Mouse (Mus musculus) ES-Bruce4 (cell line): Measurements from ENCODE around the gene Ggct. TPM values are rescaled to one million over a fixed set of nuclear protein-coding genes. Genes with fewer than 3 reads are reported as not detected.

Experiments used
- H3K27ac ChIP-seq: 2 replicates; pipeline ENCODE4 v1.5.1; 2012; ENCODE audit warnings: low read length, inconsistent platforms; ENCODE audit not compliant: insufficient read depth
- H3K27me3 ChIP-seq: 2 replicates; pipeline ENCODE4 v1.6.1; 2012; ENCODE audit warnings: mild to moderate bottlenecking, low read length, inconsistent platforms; ENCODE audit not compliant: control insufficient read depth, poor library complexity, insufficient read depth, severe bottlenecking
- H3K36me3 ChIP-seq: 2 replicates; pipeline ENCODE4 v1.6.1; 2012; ENCODE audit warnings: inconsistent platforms, mild to moderate bottlenecking, low read length, moderate library complexity; ENCODE audit not compliant: control insufficient read depth, poor library complexity, insufficient read depth, severe bottlenecking
- H3K4me1 ChIP-seq: one replicate; pipeline ENCODE4 v1.8.1; 2011; ENCODE audit warnings: low read length; ENCODE audit not compliant: control insufficient read depth, insufficient read depth
- H3K4me3 ChIP-seq: 2 replicates; pipeline ENCODE4 v1.5.1; 2011; ENCODE audit warnings: low read depth, mild to moderate bottlenecking, low read length
- H3K9ac ChIP-seq: 2 replicates; pipeline ENCODE4 v1.6.1; 2012; ENCODE audit warnings: low read depth, mild to moderate bottlenecking, inconsistent platforms; ENCODE audit not compliant: poor library complexity, severe bottlenecking
- H3K9me3 ChIP-seq: replicated peaks from 2 replicates; pipeline ENCODE4 v1.6.1; 2012; ENCODE audit warnings: mild to moderate bottlenecking, low read length, inconsistent platforms; ENCODE audit not compliant: control insufficient read depth, poor library complexity, insufficient read depth, severe bottlenecking
- CTCF ChIP-seq: IDR thresholded peaks from one replicate; pipeline ENCODE4 v1.8.1; 2011; ENCODE audit warnings: low read depth, low read length
- EP300 ChIP-seq: IDR thresholded peaks from 2 replicates; pipeline ENCODE4 v1.6.1; 2011; ENCODE audit warnings: low read depth, low read length; ENCODE audit not compliant: insufficient read depth
- POLR2A ChIP-seq: IDR thresholded peaks from one replicate; pipeline ENCODE4 v1.8.1; 2011; ENCODE audit warnings: low read length; ENCODE audit not compliant: insufficient read depth
- polyA plus RNA-seq: library from polyadenylated mRNA; stranded (reverse); fragments of >200 nt; gene quantifications from 2 replicates; pipeline ENCODE4 v1.2.4, GENCODE M21; 2011; ENCODE audit warnings: low read depth; ENCODE audit not compliant: missing spikeins, insufficient read depth, insufficient read length

The Ggct gene
- polyA plus RNA-seq, 1 experiment, result 44.7 TPM

DNA sequence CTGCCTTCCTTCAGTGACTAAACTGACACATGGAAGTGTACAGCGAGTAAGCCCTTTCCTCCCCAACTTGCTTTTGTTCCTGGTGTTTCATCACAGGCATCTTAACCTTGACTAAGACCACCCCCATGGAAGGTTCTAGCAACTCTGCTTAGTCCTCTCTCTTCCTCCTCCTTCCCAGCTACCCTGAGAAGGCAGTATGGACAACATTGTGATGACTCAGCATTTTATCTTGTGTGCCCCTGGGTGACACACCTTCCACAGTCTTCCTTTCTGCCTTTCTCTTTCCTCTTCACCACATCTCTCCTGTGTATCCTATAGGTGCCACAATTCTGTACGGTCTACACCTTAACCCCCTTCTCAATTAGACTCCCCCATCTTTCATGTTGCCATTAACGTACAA, 21.4 kb upstream of the Ggct start:
- TF ChIP-seq CTCF, result no peak
- no peak for TF ChIP-seq POLR2A
- TF ChIP-seq EP300, result no peak
- no peak overlapping the region for H3K27ac ChIP-seq
- H3K9ac ChIP-seq, result no peak overlapping the region
- H3K36me3 ChIP-seq, result no peaks in the 10 kb centered on the region
- no peak overlapping the region for H3K4me3 ChIP-seq
- peaks cover 2% of the 10 kb centered on the region for H3K4me1 ChIP-seq
- H3K27me3 ChIP-seq, result no peaks in the 10 kb centered on the region
- H3K9me3 ChIP-seq, result no peaks in the 10 kb centered on the region

- no peaks in the 10 kb centered on the region for H3K36me3 ChIP-seq
- TF ChIP-seq POLR2A, result no peak
- TF ChIP-seq CTCF, result no peak
- no peak for TF ChIP-seq EP300
- H3K4me3 ChIP-seq, result no peak overlapping the region
- no peaks in the 10 kb centered on the region for H3K27me3 ChIP-seq
- no peak overlapping the region for H3K9ac ChIP-seq
- no peaks in the 10 kb centered on the region for H3K9me3 ChIP-seq
- H3K4me1 ChIP-seq, result no peaks in the 10 kb centered on the region
- H3K27ac ChIP-seq, result no peak overlapping the region
These were observed 19.8 kb upstream of the Ggct start for GRCm38 (mm10) chr6:55012516-55012915.

GRCm38 (mm10) chr6:55010330-55011091, 17.8 kb upstream of the Ggct start:
- Histone ChIP-seq H3K36me3 (no peaks in the 10 kb centered on the region), H3K27me3 (no peaks in the 10 kb centered on the region), H3K9ac (no peak overlapping the region), H3K27ac (no peak overlapping the region), H3K9me3 (no peaks in the 10 kb centered on the region), H3K4me1 (no peaks in the 10 kb centered on the region), H3K4me3 (no peak overlapping the region)
- no peak for TF ChIP-seq CTCF
- TF ChIP-seq EP300, result no peak
- no peak for TF ChIP-seq POLR2A

DNA sequence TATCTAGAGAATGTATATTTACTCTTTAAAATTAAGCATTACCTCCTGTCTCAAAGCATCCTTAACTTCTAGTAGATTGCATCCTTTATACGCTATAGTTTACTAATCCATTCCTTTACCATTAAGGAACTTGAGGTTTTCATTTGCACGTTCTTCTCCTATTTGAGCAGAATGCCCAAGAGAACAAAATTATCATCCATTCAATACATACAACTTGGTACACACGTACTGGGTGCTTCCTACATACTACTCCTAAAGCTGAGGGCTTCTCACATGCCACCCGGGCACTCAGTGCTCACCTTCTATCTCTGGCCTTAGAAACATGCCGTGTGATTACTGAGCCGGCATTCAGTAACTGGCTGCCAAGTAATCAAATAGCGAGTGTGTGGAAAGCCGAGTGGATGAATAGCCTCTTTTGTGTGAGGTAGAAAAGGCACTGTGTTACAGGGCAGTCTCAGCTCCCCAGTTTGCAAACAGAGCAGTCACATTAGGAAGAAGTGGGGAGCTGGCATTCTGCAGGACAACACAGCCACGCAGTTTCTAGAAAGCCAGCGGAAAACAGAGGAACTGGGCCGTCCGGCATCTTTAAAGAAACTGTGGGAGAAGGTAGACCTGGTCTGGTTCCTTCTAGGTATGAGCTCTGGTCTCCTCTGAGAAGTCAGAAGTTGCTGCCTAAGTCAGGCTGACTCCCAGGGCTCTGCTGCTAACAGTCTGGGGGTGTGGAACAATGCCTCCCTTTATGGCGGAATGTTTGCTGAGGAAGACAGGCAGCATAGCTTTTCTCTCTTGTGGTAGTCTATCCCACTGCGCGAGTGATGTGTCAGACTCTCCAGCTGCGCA, 16.9 kb upstream of the Ggct start:
- H3K4me3 ChIP-seq, result no peak overlapping the region
- no peak overlapping the region for H3K9ac ChIP-seq
- TF ChIP-seq CTCF (no peak), POLR2A (no peak), EP300 (no peak)
- H3K27ac ChIP-seq, result no peak overlapping the region
- no peaks in the 10 kb centered on the region for H3K9me3 ChIP-seq
- H3K27me3 ChIP-seq, result no peaks in the 10 kb centered on the region
- no peaks in the 10 kb centered on the region for H3K36me3 ChIP-seq
- no peaks in the 10 kb centered on the region for H3K4me1 ChIP-seq

DNA sequence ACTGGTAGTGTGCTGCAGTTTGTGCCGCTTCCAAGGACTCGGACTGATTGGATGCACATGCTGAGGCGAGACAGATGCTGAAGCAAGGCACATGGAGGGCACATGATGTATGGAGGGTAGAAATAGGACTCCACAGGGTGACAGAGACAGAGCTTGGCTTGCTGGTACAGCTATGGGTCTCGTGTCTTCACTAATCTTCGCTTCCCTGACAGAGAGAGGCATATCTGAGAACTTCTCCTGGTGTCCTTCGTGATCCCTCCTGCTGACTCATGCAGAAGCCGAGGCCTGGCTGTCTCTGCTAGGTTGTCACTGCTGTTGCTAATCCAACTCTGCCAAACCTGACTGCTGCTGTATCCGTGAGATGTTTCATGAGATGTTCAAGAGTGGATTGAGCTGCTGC, 15.7 kb upstream of the Ggct start:
- no peak for TF ChIP-seq EP300
- no peak for TF ChIP-seq POLR2A
- TF ChIP-seq CTCF, result no peak
- H3K9ac ChIP-seq, result no peak overlapping the region
- no peak overlapping the region for H3K27ac ChIP-seq
- no peaks in the 10 kb centered on the region for H3K27me3 ChIP-seq
- no peak overlapping the region for H3K4me3 ChIP-seq
- no peaks in the 10 kb centered on the region for H3K9me3 ChIP-seq
- no peaks in the 10 kb centered on the region for H3K36me3 ChIP-seq
- no peaks in the 10 kb centered on the region for H3K4me1 ChIP-seq

GRCm38 (mm10) chr6:55003559-55003958, 10.8 kb upstream of the Ggct start:
- H3K27me3 ChIP-seq, result no peaks in the 10 kb centered on the region
- H3K4me3 ChIP-seq, result no peak overlapping the region
- TF ChIP-seq CTCF (no peak), POLR2A (no peak), EP300 (no peak)
- H3K9ac ChIP-seq, result no peak overlapping the region
- H3K27ac ChIP-seq, result no peak overlapping the region
- H3K4me1 ChIP-seq, result no peaks in the 10 kb centered on the region
- H3K9me3 ChIP-seq, result no peaks in the 10 kb centered on the region
- H3K36me3 ChIP-seq, result no peaks in the 10 kb centered on the region
